Mouse (Mus musculus) myocyte (in vitro differentiated cells): ENCODE results near the gene Arhgef7.

ENCODE experiments used
- MAX ChIP-seq: IDR thresholded peaks from one replicate; pipeline ENCODE4 v1.6.1; 2011; ENCODE audit warnings: low read depth, mild to moderate bottlenecking, control low read depth
- POLR2A ChIP-seq: IDR thresholded peaks from one replicate; pipeline ENCODE4 v1.6.1; 2011; ENCODE audit warnings: low read depth, mild to moderate bottlenecking, control low read depth, moderate library complexity; ENCODE audit not compliant: insufficient read length

- TF ChIP-seq MAX (no peak), POLR2A (no peak)
Observed at GRCm38 (mm10) chr8:11712244-11712643, 15.3 kb upstream of the Arhgef7 start.
